Mouse (Mus musculus) neutrophil, adult 65 days (primary cell): ENCODE data around the gene Tchhl1. TPM values are rescaled to one million over a fixed set of nuclear protein-coding genes. Genes with fewer than 3 reads are reported as not detected.

Experiments used
- total RNA-seq: library from RNA; stranded (reverse); gene quantifications from 2 replicates; pipeline ENCODE4 v1.2.4, GENCODE M21; 2023

Gene Tchhl1
- not detected in 2 replicates for total RNA-seq

GRCm38 (mm10) chr3:93468561-93468960, at the start of gene Tchhl1:
Gene Tchhl1, plus strand, starts transcription at chr3:93468754.

GRCm38 (mm10) chr3:93442030-93442429, 26.5 kb upstream of the Tchhl1 start, which contains the start of gene Tchh:
Gene Tchh, plus strand, starts transcription at chr3:93442330.

GRCm38 (mm10) chr3:93520330-93521193, 52.0 kb downstream of the Tchhl1 start, which contains the start of gene S100a11:
Gene S100a11, plus strand, starts transcription at chr3:93520488.

Other genes starting within 250 kb of the Tchhl1 start
- not detected in 2 replicates for gene Flg, start 195.2 kb upstream of the Tchhl1 start, total RNA-seq
- gene Hrnr, start 149.0 kb upstream of the Tchhl1 start, total RNA-seq, result not detected in 2 replicates
- gene Rptn, start 75.1 kb upstream of the Tchhl1 start, total RNA-seq, result not detected in 2 replicates
- 1.00 and 1.5 TPM in 2 replicates for gene Tchh, start 26.4 kb upstream of the Tchhl1 start, total RNA-seq
- gene S100a11, start 51.7 kb downstream of the Tchhl1 start, total RNA-seq, result 2,944 and 4,056 TPM in 2 replicates
- gene S100a10, start 86.3 kb downstream of the Tchhl1 start, total RNA-seq, result 202 and 238 TPM in 2 replicates
- gene Tdpoz2, start 183.9 kb downstream of the Tchhl1 start, total RNA-seq, result not detected in 2 replicates
- not detected in 2 replicates for gene Tdpoz1, start 207.6 kb downstream of the Tchhl1 start, total RNA-seq
- not detected in 2 replicates for gene Gm37596, start 224.3 kb downstream of the Tchhl1 start, total RNA-seq